Mouse (Mus musculus): ENCODE measurements around the gene Ldhc. TPM values are rescaled to one million over a fixed set of nuclear protein-coding genes. Genes with fewer than 3 reads are reported as not detected.
A peak's percentile ranks its signal among the peaks of the same experiment; 100 is the strongest.
"Not testable (repeated sequence)": the region's sequence is repeated elsewhere in the genome, so short reads cannot be mapped to it uniquely, and the experiment has no call there.

The Ldhc gene
- polyA plus RNA-seq, 2 experiments, result 0.09 to 0.17 TPM

- ATAC-seq (ENCODE audit: insufficient read depth), result no peak
- 16% methylated on average over 6 of the region's 6 CpGs for WGBS (ENCODE audit: insufficient replicate concordance)
- no peak for DNase-seq (ENCODE audit: low read depth in 3 of 3, low spot score in 3 of 3)
- peaks cover 0 to 12% of the 10 kb centered on the region in 2 experiments; a peak in 1 of 4 replicates for H3K4me1 ChIP-seq (replicated peaks; ENCODE audit: control insufficient read depth in 2 of 2, insufficient read depth in 2 of 2, low read length in 1 of 2)
- TF ChIP-seq CTCF (IDR thresholded peaks at IDR 0.05; ENCODE audit: low read depth) (no peak), EP300 (IDR thresholded peaks at IDR 0.05; ENCODE audit: low read depth) (no peak)
- no peaks in the 10 kb centered on the region for H3K9me3 ChIP-seq (ENCODE audit: control insufficient read depth, low read length)
- no peak overlapping the region for H3K4me2 ChIP-seq (ENCODE audit: low read depth)
- H3K4me3 ChIP-seq (ENCODE audit: insufficient read depth in 1 of 2, low read depth in 2 of 2, low read length in 2 of 2), result no peak overlapping the region
- no peak overlapping the region for H3K9ac ChIP-seq (replicated peaks)
- no peaks in the 10 kb centered on the region for H3K36me3 ChIP-seq (replicated peaks; ENCODE audit: control insufficient read depth, insufficient read depth, low read depth)
- no peaks in the 10 kb centered on the region for H3K27me3 ChIP-seq (ENCODE audit: control insufficient read depth, insufficient read depth, low read length)
- H3K27ac ChIP-seq, result no peak overlapping the region
Measured at GRCm38 (mm10) chr7:46877255-46877654, 16.3 kb downstream of the Ldhc start.

GRCm38 (mm10) chr7:46879851-46880250 is 18.8 kb downstream of the Ldhc start:
- Histone ChIP-seq H3K9me3 (ENCODE audit: control insufficient read depth, low read length) (no peaks in the 10 kb centered on the region), H3K9ac (replicated peaks) (no peak overlapping the region), H3K4me2 (ENCODE audit: low read depth) (no peak overlapping the region), H3K27me3 (ENCODE audit: control insufficient read depth, insufficient read depth, low read length) (no peaks in the 10 kb centered on the region), H3K4me1 (replicated peaks; ENCODE audit: control insufficient read depth in 2 of 2, insufficient read depth in 2 of 2, low read length in 1 of 2) (peaks cover 0 to 25% of the 10 kb centered on the region in 2 experiments; a peak in 2 of 4 replicates), H3K36me3 (replicated peaks; ENCODE audit: control insufficient read depth, insufficient read depth, low read depth) (no peaks in the 10 kb centered on the region), H3K27ac (no peak overlapping the region), H3K4me3 (ENCODE audit: insufficient read depth in 1 of 2, low read depth in 2 of 2, low read length in 2 of 2) (no peak overlapping the region)
- no peak for TF ChIP-seq EP300 (IDR thresholded peaks at IDR 0.05; ENCODE audit: low read depth)
- TF ChIP-seq CTCF (IDR thresholded peaks at IDR 0.05; ENCODE audit: low read depth), result no peak
- no peak for ATAC-seq (ENCODE audit: insufficient read depth)
- DNase-seq (ENCODE audit: low read depth in 3 of 3, low spot score in 3 of 3), result no peak
- WGBS (ENCODE audit: insufficient replicate concordance), result 81% methylated on average over 5 of the region's 5 CpGs

DNA sequence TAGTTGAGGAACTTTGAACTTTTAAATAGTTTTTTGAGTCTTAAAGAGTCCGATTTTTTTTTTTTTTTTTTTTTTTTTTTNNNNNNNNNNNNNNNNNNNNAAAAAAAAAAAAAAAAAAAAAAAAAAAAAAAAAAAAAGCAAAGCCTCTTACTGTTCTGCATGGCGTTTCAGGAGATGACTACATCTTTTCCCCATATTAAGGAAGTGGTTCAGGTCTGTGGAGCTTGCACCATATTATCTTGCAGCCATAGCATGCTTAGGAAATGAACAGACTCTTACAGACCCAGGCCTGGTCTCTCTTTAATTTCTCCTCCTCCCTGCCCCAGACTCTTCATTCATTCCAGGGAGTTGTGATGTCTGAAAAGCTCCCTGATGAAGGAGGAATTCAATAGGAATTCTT is 20.0 kb downstream of the Ldhc start:
- H3K4me3 ChIP-seq (ENCODE audit: insufficient read depth in 1 of 2, low read depth in 2 of 2, low read length in 2 of 2), result no peak overlapping the region
- no peak for TF ChIP-seq CTCF (IDR thresholded peaks at IDR 0.05; ENCODE audit: low read depth)
- no peak for TF ChIP-seq EP300 (IDR thresholded peaks at IDR 0.05; ENCODE audit: low read depth)
- H3K36me3 ChIP-seq (replicated peaks; ENCODE audit: control insufficient read depth, insufficient read depth, low read depth), result no peaks in the 10 kb centered on the region
- no peak for ATAC-seq (ENCODE audit: insufficient read depth)
- no peaks in the 10 kb centered on the region for H3K9me3 ChIP-seq (ENCODE audit: control insufficient read depth, low read length)
- no peak overlapping the region for H3K27ac ChIP-seq
- WGBS (ENCODE audit: insufficient replicate concordance), result 46% methylated on average over 2 of the region's 2 CpGs
- no peaks in the 10 kb centered on the region for H3K27me3 ChIP-seq (ENCODE audit: control insufficient read depth, insufficient read depth, low read length)
- no peak overlapping the region for H3K4me2 ChIP-seq (ENCODE audit: low read depth)
- DNase-seq (ENCODE audit: low read depth in 3 of 3, low spot score in 3 of 3), result no peak
- H3K4me1 ChIP-seq (replicated peaks; ENCODE audit: control insufficient read depth in 2 of 2, insufficient read depth in 2 of 2, low read length in 1 of 2), result peaks cover 0 to 25% of the 10 kb centered on the region in 2 experiments; a peak in 2 of 4 replicates
- no peak overlapping the region for H3K9ac ChIP-seq (replicated peaks)

- not testable (repeated sequence) for H3K9me3 ChIP-seq (ENCODE audit: control insufficient read depth, low read length); H3K4me2 ChIP-seq (ENCODE audit: low read depth); H3K9ac ChIP-seq (replicated peaks); DNase-seq (ENCODE audit: low read depth in 3 of 3, low spot score in 3 of 3); H3K27me3 ChIP-seq (ENCODE audit: control insufficient read depth, insufficient read depth, low read length); H3K27ac ChIP-seq; H3K36me3 ChIP-seq (replicated peaks; ENCODE audit: control insufficient read depth, insufficient read depth, low read depth); H3K4me3 ChIP-seq (ENCODE audit: insufficient read depth in 1 of 2, low read depth in 2 of 2, low read length in 2 of 2); ATAC-seq (ENCODE audit: insufficient read depth)
- peaks cover 0 to 24% of the 10 kb centered on the region in 2 experiments; a peak in 2 of 4 replicates for H3K4me1 ChIP-seq (replicated peaks; ENCODE audit: control insufficient read depth in 2 of 2, insufficient read depth in 2 of 2, low read length in 1 of 2)
- WGBS (ENCODE audit: insufficient replicate concordance), result 67% methylated on average over 6 of the region's 8 CpGs
Measured at GRCm38 (mm10) chr7:46881941-46882340, 20.9 kb downstream of the Ldhc start.

- DNase-seq (ENCODE audit: low read depth in 3 of 3, low spot score in 3 of 3) (no peak), ATAC-seq (ENCODE audit: insufficient read depth) (peak; percentile 61; the same call in 1 of the 2 replicates)
- H3K9ac ChIP-seq (replicated peaks), result no peak overlapping the region
- 8% methylated on average over 3 of the region's 3 CpGs for WGBS (ENCODE audit: insufficient replicate concordance)
- H3K27me3 ChIP-seq (ENCODE audit: control insufficient read depth, insufficient read depth, low read length), result no peaks in the 10 kb centered on the region
- H3K4me2 ChIP-seq (ENCODE audit: low read depth), result no peak overlapping the region
- H3K4me1 ChIP-seq (replicated peaks; ENCODE audit: control insufficient read depth in 2 of 2, insufficient read depth in 2 of 2, low read length in 1 of 2), result peaks cover 0 to 16% of the 10 kb centered on the region in 2 experiments; a peak in 2 of 4 replicates
- H3K9me3 ChIP-seq (ENCODE audit: control insufficient read depth, low read length), result no peaks in the 10 kb centered on the region
- TF ChIP-seq EP300 (IDR thresholded peaks at IDR 0.05; ENCODE audit: low read depth) (no peak), CTCF (IDR thresholded peaks at IDR 0.05; ENCODE audit: low read depth) (no peak)
- H3K27ac ChIP-seq, result no peak overlapping the region
- no peaks in the 10 kb centered on the region; the same call in 1 of the 2 replicates for H3K36me3 ChIP-seq (replicated peaks; ENCODE audit: control insufficient read depth, insufficient read depth, low read depth)
- H3K4me3 ChIP-seq (ENCODE audit: insufficient read depth in 1 of 2, low read depth in 2 of 2, low read length in 2 of 2), result no peak overlapping the region
Measured at GRCm38 (mm10) chr7:46883304-46883703, 22.3 kb downstream of the Ldhc start.

All from liver, embryonic 14.5 days (tissue).